Mouse (Mus musculus) bone marrow macrophage, adult 2 months (primary cell): Measurements from ENCODE around the gene Fgd6. TPM values are rescaled to one million over a fixed set of nuclear protein-coding genes. Genes with fewer than 3 reads are reported as not detected.

ENCODE experiments used
- H3K27ac ChIP-seq: 2 replicates; pipeline ENCODE4 v1.5.1; 2012; ENCODE audit warnings: low read depth, low read length; ENCODE audit not compliant: insufficient read depth
- H3K4me1 ChIP-seq: 2 replicates; pipeline ENCODE4 v1.6.1; 2012; ENCODE audit warnings: low read length; ENCODE audit not compliant: control insufficient read depth, insufficient read depth
- H3K4me3 ChIP-seq: 2 replicates; pipeline ENCODE4 v1.5.1; 2012; ENCODE audit warnings: mild to moderate bottlenecking, low read length, moderate library complexity; ENCODE audit not compliant: insufficient read depth
- CTCF ChIP-seq: IDR thresholded peaks from 2 replicates; pipeline ENCODE4 v1.5.1; 2012; ENCODE audit warnings: low read depth, mild to moderate bottlenecking, low read length, moderate library complexity
- POLR2A ChIP-seq: IDR thresholded peaks from 2 replicates; pipeline ENCODE4 v1.6.1; 2012; ENCODE audit warnings: mild to moderate bottlenecking, low read depth, low read length, borderline replicate concordance
- polyA plus RNA-seq: library from polyadenylated mRNA; stranded (reverse); fragments of >200 nt; gene quantifications from 2 replicates; pipeline ENCODE4 v1.2.4, GENCODE M21; 2012; ENCODE audit not compliant: missing spikeins, insufficient read depth, insufficient read length

The Fgd6 gene
- 20.6 and 26.3 TPM in 2 replicates for polyA plus RNA-seq

DNA sequence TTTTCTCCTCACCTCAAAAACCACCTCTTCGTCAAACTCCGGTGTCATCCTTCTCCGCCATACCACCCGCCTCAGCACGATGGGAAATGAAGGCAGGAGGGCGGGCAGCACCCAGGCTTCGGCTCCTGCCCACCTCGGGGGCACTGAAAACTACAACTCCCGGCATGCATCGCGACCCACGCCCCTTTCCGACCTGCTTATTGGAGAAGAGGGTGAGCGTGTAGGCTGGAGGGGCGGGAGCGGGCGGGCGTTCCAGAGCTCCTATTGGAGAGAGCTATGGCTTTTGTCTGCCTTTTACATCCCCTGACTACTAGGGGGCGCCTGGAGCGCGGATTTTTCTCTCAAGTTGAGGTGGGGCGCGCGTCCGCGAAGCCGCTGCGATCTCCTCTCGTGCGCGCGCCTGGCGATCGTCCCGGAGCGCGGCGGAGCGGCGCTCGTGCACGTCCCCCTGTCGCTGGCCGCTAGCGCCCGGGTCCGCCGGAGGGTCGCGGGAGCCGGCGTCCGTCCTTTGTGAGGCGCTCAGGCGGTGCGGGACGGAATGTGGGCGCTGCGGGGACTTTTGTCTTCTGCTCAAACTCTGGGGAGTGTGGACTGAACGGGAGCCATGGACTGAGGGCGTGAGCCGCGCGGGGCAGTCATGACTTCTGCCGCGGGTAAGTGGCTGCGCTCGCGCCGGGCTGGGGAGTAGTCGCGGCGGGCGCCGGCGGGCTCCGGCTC is at the start of gene Fgd6, which contains the start of gene Vezt:
TSS of gene Fgd6 (plus strand) at position 344 of the 717 bp plus-strand sequence.
TSS of gene Vezt (minus strand) at position 160 of the 717 bp plus-strand sequence.
- Histone ChIP-seq H3K4me3 (peak within 1 kb of the TSS; percentile 98), H3K4me1 (peaks cover 23% of the 10 kb centered on the region), H3K27ac (peak within 1 kb of the TSS; percentile 67)
- no peak for TF ChIP-seq POLR2A
- no peak for TF ChIP-seq CTCF

DNA sequence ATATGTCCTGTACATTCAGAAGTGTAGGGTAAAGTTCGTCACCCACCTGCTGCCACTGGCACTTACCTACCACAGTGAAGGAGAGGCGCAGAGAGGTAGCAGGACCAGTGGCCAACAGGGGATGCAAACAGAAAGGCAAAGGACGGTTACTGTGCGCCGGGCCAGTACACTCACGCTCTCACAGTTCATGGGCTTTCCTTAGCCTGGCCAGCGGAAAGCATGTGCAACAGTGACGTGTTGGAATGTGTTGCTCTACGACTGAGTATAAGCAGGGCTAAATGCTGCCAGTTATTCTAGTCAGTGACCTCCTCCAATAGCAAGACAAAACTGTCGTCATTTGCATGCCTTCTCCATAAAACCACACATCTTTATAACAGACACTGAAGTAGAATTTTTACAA is 41.7 kb upstream of the Fgd6 start:
- no peak overlapping the region for H3K27ac ChIP-seq
- TF ChIP-seq POLR2A (no peak), CTCF (no peak)
- no peak overlapping the region for H3K4me3 ChIP-seq
- H3K4me1 ChIP-seq, result peaks cover 8% of the 10 kb centered on the region

DNA sequence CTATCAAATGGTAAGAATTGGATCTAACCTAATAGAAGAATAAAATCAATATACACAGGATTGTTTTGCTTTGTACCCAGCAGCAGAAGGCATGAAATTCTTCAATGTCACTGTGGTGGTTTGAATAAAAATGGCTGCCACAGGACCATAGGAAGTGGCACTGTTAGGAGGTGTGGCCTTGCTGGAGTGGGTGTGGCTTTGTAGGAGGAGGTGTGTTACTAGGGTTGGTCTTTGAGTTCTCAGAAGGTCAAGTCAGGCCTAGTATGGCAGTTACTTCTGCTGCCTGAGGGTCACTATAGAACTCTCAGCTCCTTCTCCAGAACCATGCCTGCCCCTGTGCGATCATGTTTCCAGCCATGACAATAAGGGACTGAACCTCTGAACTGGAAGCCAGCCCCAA is 40.7 kb upstream of the Fgd6 start:
- Histone ChIP-seq H3K4me3 (no peak overlapping the region), H3K27ac (no peak overlapping the region), H3K4me1 (peaks cover 14% of the 10 kb centered on the region)
- no peak for TF ChIP-seq POLR2A
- no peak for TF ChIP-seq CTCF

DNA sequence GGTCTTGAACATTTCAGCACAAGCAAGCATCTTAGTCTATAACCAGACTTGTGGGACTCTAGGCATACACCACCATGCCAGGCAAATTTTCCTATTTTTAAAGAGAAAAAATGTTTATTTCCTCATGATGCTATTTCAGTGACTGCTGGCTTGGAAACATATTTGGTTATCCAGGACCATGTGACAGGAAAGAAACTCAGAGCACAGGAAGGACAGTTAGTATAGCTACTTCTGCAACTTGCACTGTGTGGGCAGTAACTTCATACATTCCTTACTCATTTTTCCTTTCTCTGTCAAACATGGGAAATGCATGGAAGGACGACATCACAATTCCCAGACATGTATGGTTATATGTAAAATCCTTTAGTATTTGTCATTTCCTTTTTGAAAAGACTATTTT is 36.4 kb upstream of the Fgd6 start:
- Histone ChIP-seq H3K4me1 (peaks cover 17% of the 10 kb centered on the region), H3K27ac (peak overlapping the region; percentile 70), H3K4me3 (no peak overlapping the region)
- no peak for TF ChIP-seq CTCF
- TF ChIP-seq POLR2A, result no peak

DNA sequence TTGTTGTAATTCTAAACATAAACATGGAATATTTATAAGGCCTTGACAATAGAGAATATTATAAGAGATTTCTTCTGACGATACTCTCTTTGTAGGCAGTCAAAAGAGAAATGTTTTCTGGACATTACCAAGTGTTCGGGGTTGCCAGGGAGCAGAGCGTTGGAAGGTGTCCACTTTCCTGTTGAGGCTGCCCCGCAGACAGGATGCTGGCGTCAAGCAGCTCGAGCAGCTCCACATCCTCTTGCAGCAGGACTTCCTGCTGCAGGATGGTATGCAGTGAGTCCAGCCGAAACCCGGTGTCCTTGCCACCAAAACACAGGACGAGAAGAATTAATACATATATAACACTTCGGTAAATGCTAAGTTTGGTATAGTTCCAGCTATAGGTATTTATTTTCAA is 35.6 kb upstream of the Fgd6 start:
- H3K27ac ChIP-seq, result peak overlapping the region; percentile 2; the same call in 1 of the 2 replicates
- TF ChIP-seq CTCF, result no peak
- TF ChIP-seq POLR2A, result no peak

DNA sequence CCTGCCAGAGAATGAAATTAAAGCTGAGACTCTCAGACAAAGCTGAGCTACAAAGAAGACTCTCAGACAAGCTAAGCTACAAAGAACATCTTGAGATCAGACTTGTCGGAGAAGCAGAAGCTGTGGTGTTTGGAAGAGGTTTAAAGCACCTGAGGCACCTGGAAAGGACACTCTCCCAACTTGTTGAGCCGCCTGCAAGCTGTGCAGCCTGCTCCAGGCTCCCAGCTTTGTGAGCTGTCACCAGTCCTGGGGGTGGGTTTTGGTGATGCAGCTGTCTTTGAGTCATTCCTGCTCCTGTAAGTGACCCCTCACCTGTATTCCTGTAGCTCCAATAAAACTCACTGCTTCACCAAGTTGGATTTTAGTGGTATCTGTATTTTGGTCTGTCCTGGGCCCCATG is 27.4 kb upstream of the Fgd6 start:
- Histone ChIP-seq H3K27ac (no peak overlapping the region), H3K4me1 (peaks cover 21% of the 10 kb centered on the region), H3K4me3 (no peak overlapping the region)
- TF ChIP-seq POLR2A, result no peak
- no peak for TF ChIP-seq CTCF

More for the DNA sequence above, 35.6 kb upstream of the Fgd6 start:
- Histone ChIP-seq H3K4me3 (no peak overlapping the region), H3K4me1 (peaks cover 17% of the 10 kb centered on the region)

DNA sequence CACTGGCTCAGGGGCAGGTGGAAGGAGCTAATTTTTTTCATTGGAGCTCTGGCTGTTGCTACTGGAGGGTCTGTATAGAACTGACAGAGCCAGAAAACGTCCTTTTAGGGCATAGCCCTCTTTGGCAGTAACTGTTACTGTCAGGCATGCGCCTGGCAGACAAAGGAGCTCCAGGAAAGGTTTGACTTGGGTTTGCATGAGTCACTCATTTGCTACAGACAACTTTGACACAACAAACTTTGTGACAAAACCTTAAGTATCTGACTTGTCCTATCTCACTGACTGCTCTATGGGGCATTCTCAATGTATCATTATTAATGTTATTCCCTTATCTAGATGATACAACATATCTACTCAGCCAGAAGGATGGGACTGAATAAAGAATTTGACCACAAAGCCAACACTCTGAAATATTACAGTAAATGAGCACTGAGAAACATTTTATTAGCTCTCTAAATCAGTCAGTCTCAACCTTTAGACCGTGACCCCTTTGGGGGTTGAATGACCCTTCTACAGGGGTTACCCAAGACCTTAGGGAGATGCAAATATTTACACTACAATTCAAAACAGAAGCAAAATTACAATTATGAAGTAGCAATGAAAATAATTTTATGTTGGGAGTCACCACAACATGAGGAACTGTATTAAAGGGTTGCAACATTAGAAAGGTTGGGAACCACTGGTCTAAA is 25.7 kb upstream of the Fgd6 start:
- H3K4me1 ChIP-seq, result peaks cover 31% of the 10 kb centered on the region
- no peak for TF ChIP-seq CTCF
- no peak for TF ChIP-seq POLR2A
- no peak overlapping the region for H3K27ac ChIP-seq
- no peak overlapping the region for H3K4me3 ChIP-seq

DNA sequence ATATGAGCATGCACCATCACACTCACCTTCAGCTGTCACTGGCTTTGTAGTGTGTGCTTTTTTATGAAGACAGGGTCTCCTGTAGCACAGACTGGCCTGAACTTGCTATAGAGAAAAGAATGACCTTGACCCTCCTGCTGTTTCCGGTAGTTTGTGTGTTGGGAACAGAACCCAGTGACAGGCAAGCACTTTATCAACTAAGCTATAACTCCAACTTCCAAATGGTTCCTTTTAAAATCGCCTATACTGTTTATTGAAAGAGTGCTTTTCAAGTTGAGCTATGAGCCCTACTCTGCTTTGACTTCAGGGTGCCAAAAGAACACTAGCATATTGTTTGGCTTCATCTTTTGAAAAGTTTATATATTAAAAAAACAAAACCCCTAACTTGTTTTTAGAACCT is 24.8 kb upstream of the Fgd6 start:
- Histone ChIP-seq H3K4me3 (no peak overlapping the region), H3K27ac (no peak overlapping the region), H3K4me1 (peaks cover 25% of the 10 kb centered on the region)
- TF ChIP-seq POLR2A, result no peak
- no peak for TF ChIP-seq CTCF

DNA sequence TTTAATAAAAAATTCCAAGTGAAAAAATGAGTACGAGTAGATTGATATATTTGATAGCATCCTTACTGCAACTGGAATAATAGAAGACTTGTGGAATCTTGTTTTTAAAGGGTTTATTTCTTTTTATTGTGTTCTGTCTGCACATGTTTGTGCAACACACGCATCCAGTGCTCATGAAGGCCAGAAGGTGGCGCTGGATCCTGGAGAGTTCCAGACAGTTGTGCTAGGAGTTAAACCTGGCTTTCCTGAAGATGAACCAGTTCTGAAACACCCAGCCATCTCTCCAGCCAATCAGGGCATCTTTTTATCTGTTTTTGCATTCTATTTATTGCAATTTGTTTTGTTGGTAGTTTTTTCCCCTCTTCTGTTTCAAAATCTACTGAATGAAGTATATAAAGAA is 22.6 kb upstream of the Fgd6 start:
- peaks cover 21% of the 10 kb centered on the region for H3K4me1 ChIP-seq
- no peak overlapping the region for H3K4me3 ChIP-seq
- H3K27ac ChIP-seq, result no peak overlapping the region
- TF ChIP-seq POLR2A (no peak), CTCF (peak; percentile 86)

DNA sequence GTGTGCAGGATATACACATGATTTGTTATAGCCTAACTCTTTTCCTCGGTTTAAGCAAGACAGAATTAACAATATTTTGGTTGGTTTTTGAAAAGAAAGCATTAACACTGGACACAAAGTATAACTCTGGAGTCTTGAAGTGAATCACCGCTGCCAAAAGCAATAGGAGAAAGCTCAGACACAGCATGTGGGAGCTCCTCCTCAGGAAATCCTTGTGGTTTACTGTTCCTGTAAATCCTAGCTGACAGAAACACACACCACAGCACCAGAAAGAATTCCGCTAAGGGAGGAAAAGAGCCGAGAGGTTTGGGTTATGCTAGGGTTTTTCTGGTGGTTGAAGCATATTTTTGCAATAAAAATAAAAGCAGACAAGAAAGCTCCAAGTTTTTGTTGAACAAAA is 21.6 kb upstream of the Fgd6 start:
- peaks cover 15% of the 10 kb centered on the region for H3K4me1 ChIP-seq
- no peak overlapping the region; the same call in 1 of the 2 replicates for H3K4me3 ChIP-seq
- TF ChIP-seq CTCF (no peak), POLR2A (no peak)
- peak overlapping the region; percentile 27 for H3K27ac ChIP-seq
